Mouse (Mus musculus) forebrain, embryonic 14.5 days (tissue): ENCODE data around the gene Defb5. TPM values are rescaled to one million over a fixed set of nuclear protein-coding genes. Genes with fewer than 3 reads are reported as not detected.
"Not testable (repeated sequence)": the region's sequence is repeated elsewhere in the genome, so short reads cannot be mapped to it uniquely, and the experiment has no call there.

Experiments
- ATAC-seq: fragments of 200-750 bp; cut with Nextera tagmentation; 2 replicates; pipeline ENCODE4 v1.8.0; 2017; ENCODE audit warnings: mild to moderate bottlenecking, moderate library complexity
- DNase-seq: peaks from one replicate; pipeline ENCODE4 v3.0.0-alpha.2; 2015; ENCODE audit warnings: low spot score
- H3K27ac ChIP-seq: fragments of 300-500 bp; sonication (generic); 2 replicates; pipeline ENCODE4 v1.5.1; 2014; ENCODE audit warnings: low read depth, mild to moderate bottlenecking, control low read depth, low read length, moderate library complexity
- H3K27me3 ChIP-seq: fragments of 300-500 bp; sonication (generic); replicated peaks from 2 replicates; pipeline ENCODE4 v1.6.1; 2014; ENCODE audit warnings: low read length, control low read depth, mixed read lengths; ENCODE audit not compliant: control insufficient read depth, insufficient read depth
- H3K36me3 ChIP-seq: fragments of 300-500 bp; sonication (generic); 2 replicates; pipeline ENCODE4 v1.6.1; 2014; ENCODE audit warnings: low read length, control low read depth; ENCODE audit not compliant: control insufficient read depth, insufficient read depth
- H3K4me1 ChIP-seq: fragments of 300-500 bp; sonication (generic); 2 replicates; pipeline ENCODE4 v1.6.1; 2014; ENCODE audit warnings: antibody characterized with exemption, low read length, control low read depth; ENCODE audit not compliant: control insufficient read depth, insufficient read depth
- H3K4me2 ChIP-seq: fragments of 300-500 bp; sonication (generic); 2 replicates; pipeline ENCODE4 v1.6.1; 2014; ENCODE audit warnings: mild to moderate bottlenecking, control low read depth, low read length
- H3K4me3 ChIP-seq: fragments of 300-500 bp; sonication (generic); 2 replicates; pipeline ENCODE4 v1.5.1; 2014; ENCODE audit warnings: low read depth, low read length, control low read depth
- H3K9ac ChIP-seq: fragments of 300-500 bp; sonication (generic); 2 replicates; pipeline ENCODE4 v1.6.1; 2014; ENCODE audit warnings: mild to moderate bottlenecking, low read length, control low read depth, moderate library complexity
- H3K9me3 ChIP-seq: fragments of 300-500 bp; sonication (generic); replicated peaks from 2 replicates; pipeline ENCODE4 v1.6.1; 2016; ENCODE audit warnings: low read length, control low read depth, mixed read lengths; ENCODE audit not compliant: control insufficient read depth
- WGBS: fragments of 180-500 bp; shearing (Covaris S2); extraction: QIAGEN DNeasy Blood & Tissue Kit; methylation state at CpG from one replicate; pipeline ENCODE4 v1.1.7; 2014; 5-methylcytosine and 5-hydroxymethylcytosine counted together
- polyA plus RNA-seq: library from polyadenylated mRNA; unstranded; fragments of >200 nt; fragmentation: Nextera tagmentation; extraction: Ambion mirVana; gene quantifications from 2 replicates; pipeline ENCODE4 v1.2.1, GENCODE M21; 2014

Defb5 gene
- not detected in 2 replicates for polyA plus RNA-seq

GRCm38 (mm10) chr8:19247280-19247679, at the start of gene Defb5:
Defb5 (plus strand) TSS chr8:19247580.
- H3K4me1 ChIP-seq, result no peaks in the 10 kb centered on the region
- DNase-seq (no peak), ATAC-seq (no peak)
- no peak within 1 kb of the TSS for H3K27ac ChIP-seq
- 94% methylated on average over 5 of the region's 5 CpGs for WGBS
- H3K4me3 ChIP-seq, result no peak within 1 kb of the TSS
- no peak within 1 kb of the TSS for H3K4me2 ChIP-seq
- no peaks in the 10 kb centered on the region for H3K36me3 ChIP-seq
- no peaks in the 10 kb centered on the region for H3K27me3 ChIP-seq
- no peaks in the 10 kb centered on the region for H3K9me3 ChIP-seq
- H3K9ac ChIP-seq, result no peak within 1 kb of the TSS

DNA sequence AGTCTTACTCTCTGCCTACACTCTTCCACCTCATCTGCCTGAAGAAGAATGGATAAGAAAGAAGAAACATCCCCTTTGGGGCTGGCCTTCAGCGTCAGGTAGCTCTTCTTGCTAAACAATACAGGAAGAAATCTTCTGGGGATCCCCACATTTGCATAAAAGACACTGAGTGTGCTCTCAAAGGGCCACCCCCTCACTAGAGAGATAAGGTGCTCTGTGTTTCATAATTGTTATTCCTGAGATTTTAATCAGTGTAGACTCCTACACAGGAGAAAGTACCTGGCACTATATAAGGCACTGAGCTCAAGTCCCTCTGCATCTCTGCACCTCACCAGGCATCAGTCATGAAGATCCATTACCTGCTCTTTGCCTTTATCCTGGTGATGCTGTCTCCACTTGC, 22.2 kb upstream of the Defb5 start, which contains the start of gene Defb6:
Gene Defb6, plus strand, starts transcription at position 318 of the 400 bp plus-strand sequence.
- H3K9ac ChIP-seq, result no peak within 1 kb of the TSS
- H3K27me3 ChIP-seq, result no peaks in the 10 kb centered on the region
- ATAC-seq (no peak), DNase-seq (no peak)
- no peak within 1 kb of the TSS for H3K4me2 ChIP-seq
- no peaks in the 10 kb centered on the region for H3K9me3 ChIP-seq
- H3K36me3 ChIP-seq, result no peaks in the 10 kb centered on the region
- no peaks in the 10 kb centered on the region for H3K4me1 ChIP-seq
- no peak within 1 kb of the TSS for H3K27ac ChIP-seq
- H3K4me3 ChIP-seq, result no peak within 1 kb of the TSS
- 67% methylated on average over 1 of the region's 1 CpGs for WGBS

GRCm38 (mm10) chr8:19238101-19238500, 9.3 kb upstream of the Defb5 start:
- WGBS, result 68% methylated on average over 1 of the region's 1 CpGs

GRCm38 (mm10) chr8:19239616-19240015, 7.8 kb upstream of the Defb5 start, which contains the start of gene Defb46:
Defb46 (plus strand) TSS chr8:19239916.
- no peaks in the 10 kb centered on the region for H3K36me3 ChIP-seq
- WGBS, result 85% methylated on average over 2 of the region's 2 CpGs
- no peak within 1 kb of the TSS for H3K4me2 ChIP-seq
- H3K9me3 ChIP-seq, result no peaks in the 10 kb centered on the region
- H3K4me1 ChIP-seq, result no peaks in the 10 kb centered on the region
- no peak within 1 kb of the TSS for H3K9ac ChIP-seq
- H3K27me3 ChIP-seq, result no peaks in the 10 kb centered on the region
- H3K4me3 ChIP-seq, result no peak within 1 kb of the TSS
- DNase-seq, result no peak
- no peak for ATAC-seq
- H3K27ac ChIP-seq, result no peak within 1 kb of the TSS

More at GRCm38 (mm10) chr8:19238101-19238500, 9.3 kb upstream of the Defb5 start:
- Histone ChIP-seq H3K27ac (no peak overlapping the region), H3K4me3 (no peak overlapping the region), H3K4me1 (no peaks in the 10 kb centered on the region), H3K9me3 (no peaks in the 10 kb centered on the region), H3K27me3 (no peaks in the 10 kb centered on the region), H3K4me2 (no peak overlapping the region), H3K36me3 (no peaks in the 10 kb centered on the region), H3K9ac (no peak overlapping the region)
- DNase-seq (no peak), ATAC-seq (no peak)

DNA sequence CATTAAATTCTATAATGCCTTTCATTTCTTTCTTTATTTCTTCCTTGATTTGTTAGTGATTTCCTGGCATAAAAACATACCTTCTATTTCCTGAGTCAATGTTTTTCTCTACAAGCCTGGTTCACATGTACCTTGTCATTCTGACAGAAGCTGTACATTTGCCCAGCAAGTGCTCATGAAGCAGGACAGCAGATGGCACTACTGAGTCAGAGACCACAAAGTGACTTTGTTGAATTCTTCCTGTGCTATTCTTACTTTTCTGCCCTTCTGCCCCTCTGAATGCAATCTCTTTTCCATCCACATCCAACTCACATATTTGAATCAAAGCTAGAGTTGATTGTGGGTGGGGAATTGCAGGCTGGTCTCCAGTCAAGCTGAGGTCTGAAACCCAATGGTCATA, 10.8 kb downstream of the Defb5 start:
- H3K4me2 ChIP-seq, result no peak overlapping the region
- ATAC-seq, result no peak
- H3K27ac ChIP-seq, result no peak overlapping the region
- H3K9me3 ChIP-seq, result no peaks in the 10 kb centered on the region
- no peaks in the 10 kb centered on the region for H3K4me1 ChIP-seq
- DNase-seq, result no peak
- H3K9ac ChIP-seq, result no peak overlapping the region
- H3K4me3 ChIP-seq, result no peak overlapping the region
- no peaks in the 10 kb centered on the region for H3K27me3 ChIP-seq
- no peaks in the 10 kb centered on the region for H3K36me3 ChIP-seq

- Histone ChIP-seq H3K9ac (no peak overlapping the region), H3K4me3 (no peak overlapping the region), H3K9me3 (no peaks in the 10 kb centered on the region), H3K36me3 (no peaks in the 10 kb centered on the region), H3K4me1 (no peaks in the 10 kb centered on the region), H3K4me2 (no peak overlapping the region), H3K27ac (no peak overlapping the region), H3K27me3 (no peaks in the 10 kb centered on the region)
- DNase-seq, result no peak
- WGBS, result 52% methylated on average over 3 of the region's 3 CpGs
- no peak for ATAC-seq
Measured at GRCm38 (mm10) chr8:19259667-19260066, 12.3 kb downstream of the Defb5 start.

GRCm38 (mm10) chr8:19293060-19293459, 45.7 kb downstream of the Defb5 start, which contains the start of gene Defb3:
Defb3 (plus strand) TSS chr8:19293360.
- DNase-seq, H3K4me2 ChIP-seq, H3K9me3 ChIP-seq, H3K4me3 ChIP-seq, H3K27me3 ChIP-seq, ATAC-seq, H3K27ac ChIP-seq, H3K4me1 ChIP-seq, H3K36me3 ChIP-seq, H3K9ac ChIP-seq: not testable (repeated sequence)
- WGBS, result 53% methylated on average over 2 of the region's 2 CpGs

- H3K4me2 ChIP-seq, H3K4me3 ChIP-seq, DNase-seq, H3K36me3 ChIP-seq, H3K4me1 ChIP-seq, H3K27ac ChIP-seq, H3K9ac ChIP-seq, H3K27me3 ChIP-seq, ATAC-seq, H3K9me3 ChIP-seq: not testable (repeated sequence)
- 64% methylated on average over 3 of the region's 3 CpGs for WGBS
Measured at GRCm38 (mm10) chr8:19298361-19298760, 51.0 kb downstream of the Defb5 start.
